Mouse (Mus musculus) heart, embryonic 16.5 days (tissue): ENCODE results near the gene Pigl. TPM values are rescaled to one million over a fixed set of nuclear protein-coding genes. Genes with fewer than 3 reads are reported as not detected.

Experiments used
- ATAC-seq: fragments of 200-750 bp; cut with Nextera tagmentation; replicated peaks from 2 replicates; pipeline ENCODE4 v1.8.0; 2017; ENCODE audit warnings: moderate number of reproducible peaks; ENCODE audit not compliant: insufficient read depth, low FRiP score; ENCODE audit errors: extremely low read depth
- H3K27ac ChIP-seq: fragments of 300-500 bp; sonication (generic); 2 replicates; pipeline ENCODE4 v1.5.1; 2014; ENCODE audit warnings: mild to moderate bottlenecking, low read length, control low read depth, moderate library complexity
- H3K27me3 ChIP-seq: fragments of 300-500 bp; sonication (generic); 2 replicates; pipeline ENCODE4 v1.6.1; 2014; ENCODE audit warnings: low read length, mixed read lengths; ENCODE audit not compliant: control insufficient read depth, insufficient read depth
- H3K36me3 ChIP-seq: fragments of 300-500 bp; sonication (generic); 2 replicates; pipeline ENCODE4 v1.6.1; 2014; ENCODE audit not compliant: control insufficient read depth, insufficient read depth
- H3K4me1 ChIP-seq: fragments of 300-500 bp; sonication (generic); 2 replicates; pipeline ENCODE4 v1.6.1; 2014; ENCODE audit warnings: low read length, mixed read lengths; ENCODE audit not compliant: control insufficient read depth, insufficient read depth
- H3K4me2 ChIP-seq: fragments of 300-500 bp; sonication (generic); 2 replicates; pipeline ENCODE4 v1.6.1; 2014; ENCODE audit warnings: low read depth, mild to moderate bottlenecking, control low read depth, low read length
- H3K4me3 ChIP-seq: fragments of 300-500 bp; sonication (generic); 2 replicates; pipeline ENCODE4 v1.5.1; 2014; ENCODE audit warnings: mild to moderate bottlenecking, control low read depth, low read length
- H3K9ac ChIP-seq: fragments of 300-500 bp; sonication (generic); 2 replicates; pipeline ENCODE4 v1.6.1; 2014; ENCODE audit warnings: low read length, control low read depth
- H3K9me3 ChIP-seq: fragments of 300-500 bp; sonication (generic); replicated peaks from 2 replicates; pipeline ENCODE4 v1.6.1; 2016; ENCODE audit warnings: low read length; ENCODE audit not compliant: control insufficient read depth
- WGBS: fragments of 180-500 bp; shearing (Covaris S2); extraction: QIAGEN DNeasy Blood & Tissue Kit; methylation state at CpG from one replicate; pipeline ENCODE4 v1.1.7; 2014; 5-methylcytosine and 5-hydroxymethylcytosine counted together
- polyA plus RNA-seq: library from polyadenylated mRNA; unstranded; fragments of >200 nt; fragmentation: Nextera tagmentation; extraction: Ambion mirVana; gene quantifications from 2 replicates; pipeline ENCODE4 v1.2.1, GENCODE M21; 2015

Gene Pigl
- polyA plus RNA-seq, 1 experiment from 2014 or later = 7.2 TPM

DNA sequence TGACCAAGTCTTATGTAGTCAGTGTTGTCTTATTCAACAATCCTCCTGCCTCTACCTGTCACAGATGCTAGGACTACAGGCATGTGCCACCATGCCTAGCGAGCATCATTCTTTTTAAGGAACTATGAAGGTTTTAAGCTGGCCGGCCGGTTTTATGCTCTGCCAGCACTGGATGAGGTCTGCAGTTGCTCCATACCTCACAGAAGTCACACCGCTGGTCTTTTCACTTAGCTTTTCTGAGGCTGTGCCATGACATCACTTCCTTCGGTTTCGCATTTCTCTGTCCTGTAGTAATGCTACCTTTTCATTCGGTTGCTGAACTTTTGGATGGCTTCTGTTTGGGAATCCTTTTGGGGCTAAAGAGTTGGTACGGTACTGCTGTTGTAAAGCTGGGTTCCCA, 83.3 kb downstream of the Pigl start:
- H3K4me3 ChIP-seq = no peak overlapping the region
- peaks cover 3% of the 10 kb centered on the region; the same call in 1 of the 2 replicates for H3K4me1 ChIP-seq
- H3K4me2 ChIP-seq = no peak overlapping the region
- no peak overlapping the region for H3K27ac ChIP-seq
- no peaks in the 10 kb centered on the region for H3K9me3 ChIP-seq
- no peak for ATAC-seq
- H3K27me3 ChIP-seq = no peaks in the 10 kb centered on the region
- no peak overlapping the region for H3K9ac ChIP-seq
- WGBS = 69% methylated on average over 8 of the region's 8 CpGs
- no peaks in the 10 kb centered on the region for H3K36me3 ChIP-seq

DNA sequence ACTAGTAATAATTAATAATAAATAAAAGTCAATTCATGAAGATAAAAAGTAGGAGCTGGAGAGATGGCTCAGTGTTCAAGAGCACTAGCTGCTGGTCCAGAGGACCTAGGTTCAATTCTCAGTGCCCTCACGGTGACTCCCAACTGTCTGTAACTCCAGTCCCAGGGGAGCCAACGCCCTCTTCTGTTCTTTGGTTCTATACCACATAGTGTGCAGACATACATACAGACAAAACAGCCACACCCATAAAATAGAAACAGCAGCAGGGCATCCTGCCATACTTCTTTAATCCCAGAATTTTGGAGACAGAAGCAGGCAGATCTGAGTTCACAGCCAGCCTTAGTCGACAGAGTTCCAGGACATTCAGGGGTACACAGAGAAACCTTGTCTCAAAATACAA, 85.7 kb downstream of the Pigl start:
- Histone ChIP-seq H3K4me3 (no peak overlapping the region), H3K4me2 (no peak overlapping the region), H3K4me1 (peaks cover 3% of the 10 kb centered on the region; the same call in 1 of the 2 replicates), H3K36me3 (no peaks in the 10 kb centered on the region), H3K9me3 (no peaks in the 10 kb centered on the region), H3K27ac (no peak overlapping the region), H3K27me3 (no peaks in the 10 kb centered on the region), H3K9ac (no peak overlapping the region)
- WGBS = 83% methylated on average over 3 of the region's 3 CpGs
- no peak for ATAC-seq

GRCm38 (mm10) chr11:62549782-62550181, 91.5 kb downstream of the Pigl start:
- 8% methylated on average over 5 of the region's 5 CpGs for WGBS
- Histone ChIP-seq H3K36me3 (peaks cover 13% of the 10 kb centered on the region), H3K4me1 (peaks cover 21% of the 10 kb centered on the region), H3K9me3 (no peaks in the 10 kb centered on the region), H3K4me3 (peak overlapping the region; percentile 81), H3K4me2 (peak overlapping the region; percentile 78), H3K27ac (peak overlapping the region; percentile 98), H3K9ac (peak overlapping the region; percentile 99), H3K27me3 (no peaks in the 10 kb centered on the region)
- no peak for ATAC-seq

- ATAC-seq = peak; percentile 8; the same call in 1 of the 2 replicates
- H3K27me3 ChIP-seq = no peaks in the 10 kb centered on the region
- peak overlapping the region; percentile 78 for H3K4me2 ChIP-seq
- peaks cover 17% of the 10 kb centered on the region for H3K36me3 ChIP-seq
- peak overlapping the region; percentile 98 for H3K27ac ChIP-seq
- peaks cover 26% of the 10 kb centered on the region for H3K4me1 ChIP-seq
- WGBS = 3% methylated on average over 11 of the region's 11 CpGs
- peak overlapping the region; percentile 99 for H3K9ac ChIP-seq
- peak overlapping the region; percentile 81 for H3K4me3 ChIP-seq
- H3K9me3 ChIP-seq = no peaks in the 10 kb centered on the region
Measured at GRCm38 (mm10) chr11:62550227-62550685, 92.0 kb downstream of the Pigl start.

DNA sequence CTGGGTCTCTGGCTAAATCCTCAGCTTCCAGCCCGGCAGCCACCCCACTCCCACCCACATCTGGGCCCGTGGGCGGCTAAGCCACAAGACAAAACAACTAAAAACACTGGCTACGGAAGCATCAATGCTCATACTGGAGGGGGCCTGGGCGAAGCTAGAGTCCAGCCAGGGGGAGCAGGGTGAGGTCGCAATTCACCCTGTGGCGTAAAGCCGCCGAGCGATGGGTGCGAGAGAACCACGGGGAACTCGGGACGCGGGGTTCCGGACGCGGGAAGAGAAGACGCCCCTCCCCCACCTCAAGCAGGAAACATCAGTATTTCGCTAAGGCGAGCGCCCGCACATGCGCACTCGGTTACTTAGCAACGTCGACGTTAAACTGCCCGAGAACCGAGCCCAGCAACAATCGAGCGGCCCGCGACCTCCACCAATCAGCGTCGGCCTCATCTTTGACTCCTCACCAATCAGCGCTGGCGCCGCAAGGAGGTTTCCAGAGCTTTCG, 92.5 kb downstream of the Pigl start, which contains the start of gene Ubb:
TSS of gene Ubb (plus strand) at position 445 of the 499 bp plus-strand sequence.
- peaks cover 28% of the 10 kb centered on the region for H3K4me1 ChIP-seq
- H3K9ac ChIP-seq = peak within 1 kb of the TSS; percentile 99
- WGBS = under 1% methylated on average over 40 of the region's 40 CpGs
- H3K4me3 ChIP-seq = peak within 1 kb of the TSS; percentile 81
- peak within 1 kb of the TSS; percentile 78 for H3K4me2 ChIP-seq
- H3K9me3 ChIP-seq = no peaks in the 10 kb centered on the region
- H3K36me3 ChIP-seq = peaks cover 17% of the 10 kb centered on the region
- no peaks in the 10 kb centered on the region for H3K27me3 ChIP-seq
- peak; percentile 97 for ATAC-seq
- H3K27ac ChIP-seq = peak within 1 kb of the TSS; percentile 98

- peaks cover 17% of the 10 kb centered on the region for H3K36me3 ChIP-seq
- ATAC-seq = peak; percentile 75
- H3K4me2 ChIP-seq = peak overlapping the region; percentile 59
- under 1% methylated on average over 58 of the region's 58 CpGs for WGBS
- H3K4me3 ChIP-seq = peak overlapping the region; percentile 81
- H3K27ac ChIP-seq = peak overlapping the region; percentile 86
- H3K27me3 ChIP-seq = no peaks in the 10 kb centered on the region
- H3K9me3 ChIP-seq = no peaks in the 10 kb centered on the region
- H3K9ac ChIP-seq = peak overlapping the region; percentile 80
- peaks cover 28% of the 10 kb centered on the region for H3K4me1 ChIP-seq
Measured at GRCm38 (mm10) chr11:62551226-62552119, 93.2 kb downstream of the Pigl start.

DNA sequence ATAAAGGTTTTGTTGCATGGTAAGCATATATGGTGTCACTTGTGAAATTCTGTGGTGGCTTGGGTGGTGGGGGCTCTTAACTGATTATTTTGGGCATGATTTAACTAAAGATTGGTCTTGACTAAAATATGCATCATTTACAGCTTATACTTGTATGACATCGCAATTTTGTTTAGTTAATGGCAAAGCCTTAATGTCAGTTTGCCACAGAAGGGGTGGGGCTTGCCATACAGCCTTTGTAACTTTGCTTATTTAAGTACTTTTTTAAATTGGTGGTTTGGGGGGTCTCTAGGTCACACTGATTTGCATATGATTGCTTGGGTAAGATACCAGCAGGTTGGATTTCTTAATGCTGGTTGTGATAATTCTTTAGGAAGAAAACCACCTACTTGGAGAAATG, 94.9 kb downstream of the Pigl start:
- no peak overlapping the region for H3K27ac ChIP-seq
- peak overlapping the region; percentile 67 for H3K9ac ChIP-seq
- no peak for ATAC-seq
- peaks cover 28% of the 10 kb centered on the region for H3K4me1 ChIP-seq
- peak overlapping the region; percentile 68 for H3K4me3 ChIP-seq
- H3K36me3 ChIP-seq = peaks cover 17% of the 10 kb centered on the region
- no peaks in the 10 kb centered on the region for H3K9me3 ChIP-seq
- WGBS = 30% methylated on average over 1 of the region's 1 CpGs
- H3K4me2 ChIP-seq = peak overlapping the region; percentile 96
- H3K27me3 ChIP-seq = no peaks in the 10 kb centered on the region

GRCm38 (mm10) chr11:62553633-62554032, 95.4 kb downstream of the Pigl start:
- 77% methylated on average over 5 of the region's 5 CpGs for WGBS
- ATAC-seq = no peak
- Histone ChIP-seq H3K36me3 (peaks cover 17% of the 10 kb centered on the region), H3K9ac (peak overlapping the region; percentile 67), H3K27ac (no peak overlapping the region), H3K4me3 (peak overlapping the region; percentile 68), H3K9me3 (no peaks in the 10 kb centered on the region), H3K27me3 (no peaks in the 10 kb centered on the region), H3K4me1 (peaks cover 28% of the 10 kb centered on the region), H3K4me2 (peak overlapping the region; percentile 96)
